Mouse (Mus musculus) T-cell, adult 2 months (primary cell): Measurements from ENCODE around the gene Gpm6b.
A peak's percentile ranks its signal among the peaks of the same experiment; 100 is the strongest.

Experiments used
- DNase-seq: peaks from one replicate; pipeline ENCODE4 v3.0.0; 2022; ENCODE audit warnings: low spot score

Gpm6b gene

GRCm38 (mm10) chrX:166304355-166304754, 65.6 kb downstream of the Gpm6b start:
- peak; percentile 5 for DNase-seq

DNA sequence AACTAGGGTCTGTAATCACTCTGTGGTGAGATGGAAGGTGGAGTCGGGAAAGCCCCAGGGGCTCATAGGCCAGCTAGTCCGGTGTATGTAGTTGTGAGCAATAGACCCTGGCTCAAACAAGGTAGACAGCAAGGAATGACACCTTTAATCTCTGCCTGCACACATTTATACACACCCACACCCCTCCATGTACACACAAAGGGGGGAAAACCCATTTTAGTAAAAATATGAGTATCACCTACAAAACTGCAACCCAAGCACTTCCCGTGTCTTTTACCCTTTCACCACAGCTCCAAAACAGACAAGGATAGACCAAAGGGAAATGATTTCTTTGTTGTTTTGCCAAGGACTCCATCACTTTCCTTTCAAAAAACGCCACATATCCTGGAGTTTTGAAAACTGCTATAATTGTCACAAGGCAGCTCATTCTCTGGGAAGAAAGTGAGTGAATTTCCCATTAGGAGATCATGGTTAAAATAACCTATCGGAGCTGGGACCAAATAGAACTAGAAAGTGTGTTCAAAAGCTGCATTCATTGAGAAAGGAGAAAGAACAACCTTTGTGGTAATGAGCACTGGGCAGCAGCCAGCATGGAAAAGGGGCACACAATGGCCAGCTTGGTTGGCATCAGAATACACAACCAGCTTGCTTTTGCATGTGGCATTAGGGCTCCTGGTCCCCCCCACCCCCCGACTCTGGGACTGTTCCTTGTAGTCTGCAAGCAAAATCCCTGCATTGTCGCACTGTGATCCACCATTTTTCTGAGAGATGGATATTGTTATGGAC, 68.9 kb downstream of the Gpm6b start:
- DNase-seq: no peak

DNA sequence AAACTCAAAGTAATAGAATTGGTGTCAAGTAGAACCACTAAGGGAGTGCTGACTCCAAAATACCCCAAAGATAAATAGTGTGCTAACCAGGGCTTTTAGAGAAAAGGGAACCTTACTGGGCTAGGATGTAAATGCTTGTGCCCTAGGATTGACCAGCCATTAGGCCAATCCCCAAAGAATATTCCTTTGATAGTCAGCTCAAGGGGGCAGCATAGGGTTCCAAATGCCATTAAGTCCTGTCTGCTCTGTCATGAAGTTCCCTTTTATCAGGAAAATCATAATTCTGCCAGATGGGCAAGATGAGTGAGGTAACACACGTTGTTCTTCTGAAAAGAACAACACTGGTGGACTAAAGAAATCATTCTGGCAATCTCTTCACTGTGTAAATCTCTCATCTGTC, 70.1 kb downstream of the Gpm6b start:
- DNase-seq: no peak

GRCm38 (mm10) chrX:166315251-166315650, 76.5 kb downstream of the Gpm6b start:
- no peak for DNase-seq

GRCm38 (mm10) chrX:166316552-166317375, 78.1 kb downstream of the Gpm6b start:
- peak; percentile 39 for DNase-seq

DNA sequence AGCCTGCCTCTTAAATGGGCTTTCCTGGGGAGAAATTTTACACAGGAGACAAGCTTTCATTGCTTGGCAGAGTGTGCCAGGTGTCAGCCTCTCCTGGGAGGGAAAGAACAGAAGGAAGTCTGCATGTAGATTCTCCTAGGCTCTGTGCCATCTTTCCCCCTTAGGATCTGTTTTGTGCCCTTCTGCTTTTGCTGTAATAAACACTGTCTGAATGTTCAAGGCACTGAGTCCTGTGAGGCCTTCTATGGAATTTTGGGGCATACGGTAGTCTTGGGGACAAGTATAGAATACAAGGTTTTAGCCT, 78.6 kb downstream of the Gpm6b start:
- DNase-seq: no peak

GRCm38 (mm10) chrX:166323226-166323625, 84.5 kb downstream of the Gpm6b start:
- no peak for DNase-seq

- DNase-seq: no peak
These were observed 88.9 kb downstream of the Gpm6b start for GRCm38 (mm10) chrX:166327621-166328020.

- no peak for DNase-seq
These were observed 89.6 kb downstream of the Gpm6b start for GRCm38 (mm10) chrX:166328219-166328901.

GRCm38 (mm10) chrX:166328904-166329451, 90.3 kb downstream of the Gpm6b start:
- DNase-seq: no peak

DNA sequence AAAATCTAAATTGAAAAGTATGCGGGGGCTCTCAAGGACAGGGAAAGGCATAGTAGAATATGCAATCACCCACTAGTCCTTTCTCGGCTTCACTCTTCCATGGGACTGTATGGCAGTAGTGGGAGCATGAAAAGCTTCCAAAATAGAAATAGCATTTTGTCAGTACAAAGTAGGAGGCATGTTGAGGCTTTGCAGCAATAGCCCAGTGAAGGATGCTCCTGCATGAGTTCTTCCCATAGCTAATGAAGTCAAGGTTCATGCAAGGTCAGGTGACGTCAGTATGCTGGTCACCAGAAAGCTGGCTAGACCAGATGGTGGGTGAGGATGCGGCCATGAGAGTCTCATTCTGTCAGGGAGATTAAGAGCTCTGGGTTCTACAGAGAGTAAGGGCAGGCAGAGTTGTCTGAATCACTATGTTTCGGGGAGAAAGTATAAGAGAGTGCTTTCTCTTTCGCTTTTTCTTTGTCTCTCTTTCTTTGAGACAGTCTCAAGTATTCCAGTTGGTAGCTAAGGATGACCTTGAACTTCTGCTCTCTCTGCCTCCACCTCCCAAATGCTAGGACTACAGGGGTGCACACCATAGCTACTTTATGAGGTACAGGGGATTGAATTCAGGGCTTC, 95.9 kb downstream of the Gpm6b start:
- DNase-seq: no peak

DNA sequence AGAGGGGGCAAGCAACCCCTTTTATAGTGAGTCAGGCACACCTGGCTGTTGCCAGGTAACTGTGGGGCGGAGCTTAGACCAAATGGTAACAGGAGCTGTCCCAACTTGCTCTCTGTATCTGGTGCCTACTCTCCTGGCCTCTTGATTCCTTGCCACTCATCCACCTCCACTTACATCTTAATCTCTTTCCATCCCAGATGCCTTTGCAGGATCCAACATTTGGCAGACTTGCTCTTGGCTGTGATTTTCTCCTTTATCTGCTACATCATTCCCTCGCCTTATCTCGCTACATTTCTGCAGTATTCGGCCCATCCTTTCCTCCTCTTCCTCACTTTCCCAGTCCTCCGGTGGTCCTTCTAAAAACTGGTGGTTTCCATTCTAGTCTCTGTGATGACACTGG, 99.6 kb downstream of the Gpm6b start:
- DNase-seq: no peak

DNA sequence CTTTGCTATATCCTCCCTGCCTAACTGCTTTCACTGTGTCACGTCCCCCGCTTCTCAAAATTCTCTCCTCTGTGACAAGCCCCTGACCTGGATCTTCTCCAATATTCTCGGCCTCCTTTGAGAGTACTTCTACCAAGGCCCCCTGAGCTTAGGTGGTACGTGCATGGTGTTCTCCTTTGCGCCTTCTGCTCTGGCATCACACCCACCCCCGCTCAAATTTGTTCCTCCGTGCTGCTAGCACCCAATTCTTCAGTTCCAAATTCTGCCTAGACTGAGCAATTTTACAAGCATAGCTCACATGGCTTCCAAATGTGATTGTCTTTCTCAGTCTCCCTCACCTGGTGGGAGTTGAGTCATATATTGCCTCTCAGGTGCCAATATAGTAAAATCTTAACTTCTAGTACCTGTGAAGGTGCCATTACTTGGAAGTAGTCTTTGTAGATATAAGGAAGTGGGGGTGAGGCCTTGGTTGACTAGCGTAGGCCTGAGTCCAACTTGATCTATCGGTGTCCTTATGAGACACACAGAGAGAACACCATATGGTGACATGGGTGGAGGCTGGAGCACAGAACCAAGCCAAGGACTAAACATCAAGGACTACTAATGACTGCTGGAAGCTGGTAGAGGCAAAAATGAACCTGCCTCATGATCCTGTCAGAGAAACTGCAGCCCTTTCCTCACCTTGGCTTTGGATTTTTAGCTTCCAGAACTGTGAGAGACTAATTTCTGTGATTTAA, 100.2 kb downstream of the Gpm6b start:
- no peak for DNase-seq

DNA sequence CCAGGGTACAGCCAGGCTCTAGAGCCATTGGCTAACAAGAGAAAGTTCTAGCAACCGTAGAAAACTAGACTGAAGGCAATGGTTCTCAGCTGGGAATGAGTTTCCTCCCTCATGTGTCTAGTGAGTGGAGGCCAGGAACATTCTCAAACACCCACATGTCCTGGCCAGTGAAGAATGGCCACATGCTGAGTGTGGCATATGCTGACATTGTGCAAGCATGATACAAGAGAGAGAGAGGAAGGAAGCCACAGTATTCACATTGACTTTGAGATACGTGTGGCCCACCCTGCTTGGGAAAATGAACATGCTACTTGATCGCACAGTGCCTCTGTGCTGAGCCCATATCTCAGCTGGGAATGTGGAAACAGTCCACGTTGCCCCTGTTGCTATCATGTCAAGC, 101.2 kb downstream of the Gpm6b start:
- no peak for DNase-seq

- DNase-seq: no peak
These were observed 103.1 kb downstream of the Gpm6b start for GRCm38 (mm10) chrX:166341795-166342194.

- no peak for DNase-seq
These were observed 105.7 kb downstream of the Gpm6b start for GRCm38 (mm10) chrX:166344228-166345015.

DNA sequence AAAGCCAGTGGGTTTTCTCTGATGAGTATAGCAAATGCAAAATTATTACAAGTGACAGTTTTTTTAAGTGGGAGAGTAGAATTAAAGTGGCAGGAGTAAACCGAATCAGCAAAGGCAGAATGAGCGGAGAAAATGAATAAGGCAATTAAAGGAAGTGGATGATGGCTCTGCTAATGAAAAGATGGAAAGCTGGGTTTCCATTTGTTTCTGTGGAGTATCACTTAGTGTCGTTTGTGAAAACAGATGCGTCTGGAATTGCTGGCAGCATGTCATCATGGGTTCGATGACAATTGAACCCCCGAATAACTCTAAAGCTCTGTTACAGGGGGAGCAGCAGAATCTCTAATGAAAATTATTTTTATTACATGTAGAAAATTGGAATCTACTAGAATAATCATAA, 109.4 kb downstream of the Gpm6b start:
- DNase-seq: no peak

GRCm38 (mm10) chrX:166348634-166349033, 109.9 kb downstream of the Gpm6b start:
- DNase-seq: no peak

- peak; percentile 35 for DNase-seq
These were observed 113.1 kb downstream of the Gpm6b start for GRCm38 (mm10) chrX:166351790-166352189.

- DNase-seq: no peak
These were observed 114.7 kb downstream of the Gpm6b start for GRCm38 (mm10) chrX:166353412-166353811.

DNA sequence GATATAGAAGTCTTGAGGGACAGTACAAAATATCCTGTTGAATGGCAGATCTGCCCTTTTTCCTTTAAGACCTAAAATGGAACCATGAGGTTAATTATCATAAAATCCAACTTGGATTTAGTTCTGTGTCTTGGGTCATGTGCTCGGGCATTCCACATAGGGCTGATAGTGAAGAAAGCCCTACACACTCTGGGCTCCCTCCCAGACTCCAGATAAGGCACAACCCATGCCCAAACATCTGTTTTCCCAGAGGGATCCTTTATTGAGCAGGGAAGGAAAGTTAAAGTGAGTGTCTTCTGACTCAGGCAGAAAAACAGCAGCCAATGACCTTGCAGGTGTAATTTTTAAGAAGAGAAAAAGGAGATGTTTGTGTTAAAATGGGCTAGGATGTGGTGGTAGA, 116.2 kb downstream of the Gpm6b start:
- no peak for DNase-seq
